Comparison of ENCODE assay signal across 8 mouse cellular contexts in genomic region chr4:155320281-155321244, GRCm38 (mm10). TPM values are rescaled to one million over a fixed set of nuclear protein-coding genes. Genes with fewer than 3 reads are reported as not detected.
A peak's percentile ranks its signal among the peaks of the same experiment; 100 is the strongest.
DNase-seq lines count a peak whose midpoint lies in the region; ATAC-seq and TF ChIP-seq lines count a peak whose summit lies in the region.

No protein-coding gene starts in this region.

- no peaks in the 10 kb centered on the region for H3K9me3 ChIP-seq in heart, postnatal 0 days (replicated peaks; ENCODE audit: control insufficient read depth, low read length)
- no peaks in the 10 kb centered on the region for H3K9me3 ChIP-seq in heart, embryonic 11.5 days (replicated peaks; ENCODE audit: control insufficient read depth, low read length)
- no peaks in the 10 kb centered on the region for H3K9me3 ChIP-seq in MEL (replicated peaks; ENCODE audit: insufficient read depth, low read length)
- no peaks in the 10 kb centered on the region for H3K9me3 ChIP-seq in midbrain, embryonic 15.5 days

- no peak overlapping the region for H3K9ac ChIP-seq in heart, postnatal 0 days (replicated peaks; ENCODE audit: low read depth, low read length)
- no peak overlapping the region for H3K9ac ChIP-seq in heart, embryonic 11.5 days (ENCODE audit: low read depth, low read length)
- no peak overlapping the region for H3K9ac ChIP-seq in MEL (ENCODE audit: control insufficient read depth, low read depth, low read length, poor library complexity, severe bottlenecking)
- no peak overlapping the region for H3K9ac ChIP-seq in midbrain, embryonic 15.5 days

- peak; percentile 58 for DNase-seq in heart, postnatal 0 days (ENCODE audit: low spot score)
- peak; percentile 69 for DNase-seq in MEL (ENCODE audit: low read depth, low spot score)
- DNase-seq in cerebellum, adult 9-11 months = peak; percentile 74
- DNase-seq in heart, postnatal 10 days = peak; percentile 28 to 58
- peak; percentile 79 for DNase-seq in left cerebral cortex, postnatal 4 days
- peak; percentile 20 to 66 for DNase-seq in thymus, postnatal 10 days (ENCODE audit: low spot score in 2 of 2)

- peaks cover 1% of the 10 kb centered on the region; the same call in 1 of the 2 replicates for H3K27me3 ChIP-seq in heart, postnatal 0 days (ENCODE audit: control insufficient read depth, insufficient read depth, low read length)
- H3K27me3 ChIP-seq in heart, embryonic 11.5 days (ENCODE audit: control insufficient read depth, insufficient read depth, low read length) = no peaks in the 10 kb centered on the region
- H3K27me3 ChIP-seq in MEL (ENCODE audit: control insufficient read depth in 1 of 2, insufficient read depth in 2 of 2, low read length in 2 of 2) = peaks cover 14 to 15% of the 10 kb centered on the region in 2 experiments
- no peaks in the 10 kb centered on the region for H3K27me3 ChIP-seq in midbrain, embryonic 15.5 days (replicated peaks)

- 52% methylated on average over 15 of the region's 15 CpGs for WGBS in heart, postnatal 0 days
- WGBS in heart, embryonic 11.5 days (ENCODE audit: insufficient replicate concordance) = 55% methylated on average over 15 of the region's 15 CpGs
- 53% methylated on average over 15 of the region's 15 CpGs for WGBS in midbrain, embryonic 15.5 days

- TF ChIP-seq CTCF in heart, postnatal 0 days (IDR thresholded peaks at IDR 0.05; ENCODE audit: low read depth) = peak; percentile 63
- TF ChIP-seq CTCF in MEL (IDR thresholded peaks at IDR 0.05 in 2 of 3, conservative IDR thresholded peaks at IDR 0.05 in 1 of 3; ENCODE audit: control insufficient read depth in 1 of 3, insufficient read depth in 1 of 3, low read depth in 2 of 3, low read length in 3 of 3, poor library complexity in 1 of 3, severe bottlenecking in 1 of 3) = peak; percentile 72 to 86 (median 82)

- ATAC-seq in heart, postnatal 0 days (ENCODE audit: insufficient read depth, low read depth) = 0 out of 2 replicates have a peak, but pooled peaks have one; percentile 27
- ATAC-seq in heart, embryonic 11.5 days (replicated peaks; ENCODE audit: insufficient number of reproducible peaks, low FRiP score, low TSS enrichment) = no peak
- peak; percentile 77 for ATAC-seq in midbrain, embryonic 15.5 days (replicated peaks)

- peak; percentile 41 for TF ChIP-seq RAD21 in MEL (IDR thresholded peaks at IDR 0.05; ENCODE audit: low read depth, low read length)

- H3K79me2 ChIP-seq in MEL (ENCODE audit: control insufficient read depth, insufficient read depth, low read length, poor library complexity) = no peaks in the 10 kb centered on the region

- no peak overlapping the region for H3K4me2 ChIP-seq in heart, postnatal 0 days (ENCODE audit: low read depth, low read length)
- H3K4me2 ChIP-seq in heart, embryonic 11.5 days = no peak overlapping the region
- H3K4me2 ChIP-seq in midbrain, embryonic 15.5 days = peak overlapping the region; percentile 3; the same call in 1 of the 2 replicates

- H3K36me3 ChIP-seq in heart, postnatal 0 days (replicated peaks; ENCODE audit: control insufficient read depth, insufficient read depth, low read length) = no peaks in the 10 kb centered on the region
- H3K36me3 ChIP-seq in heart, embryonic 11.5 days (ENCODE audit: control insufficient read depth, insufficient read depth, low read length) = no peaks in the 10 kb centered on the region
- H3K36me3 ChIP-seq in MEL (ENCODE audit: control insufficient read depth in 1 of 2, insufficient read depth in 2 of 2, low read length in 2 of 2) = peaks cover 0 to 3% of the 10 kb centered on the region in 2 experiments; a peak in 1 of 4 replicates
- no peaks in the 10 kb centered on the region for H3K36me3 ChIP-seq in midbrain, embryonic 15.5 days (replicated peaks)

- TF ChIP-seq EP300 in heart, postnatal 0 days (IDR thresholded peaks at IDR 0.05; ENCODE audit: low read depth) = no peak
- no peak for TF ChIP-seq EP300 in MEL (IDR thresholded peaks at IDR 0.05; ENCODE audit: low read depth in 1 of 2, low read length in 2 of 2)

- H3K27ac ChIP-seq in heart, postnatal 0 days (ENCODE audit: low read depth) = no peak overlapping the region
- H3K27ac ChIP-seq in heart, embryonic 11.5 days (ENCODE audit: low read depth, low read length) = no peak overlapping the region
- H3K27ac ChIP-seq in MEL (ENCODE audit: control insufficient read depth, low read depth, low read length) = no peak overlapping the region
- H3K27ac ChIP-seq in midbrain, embryonic 15.5 days = peak overlapping the region; percentile 59

- no peaks in the 10 kb centered on the region for H3K4me1 ChIP-seq in heart, postnatal 0 days (ENCODE audit: control insufficient read depth, insufficient read depth)
- no peaks in the 10 kb centered on the region for H3K4me1 ChIP-seq in heart, embryonic 11.5 days (ENCODE audit: control insufficient read depth, insufficient read depth, low read length)
- H3K4me1 ChIP-seq in MEL (ENCODE audit: control insufficient read depth in 1 of 2, insufficient read depth in 2 of 2, low read length in 2 of 2) = 0 out of 4 replicates have a peak, but pooled peaks cover 0 to 3% of the 10 kb centered on the region in 2 experiments
- H3K4me1 ChIP-seq in midbrain, embryonic 15.5 days = peaks cover 21% of the 10 kb centered on the region

- H3K4me3 ChIP-seq in heart, postnatal 0 days (ENCODE audit: low read depth, low read length) = no peak overlapping the region
- no peak overlapping the region for H3K4me3 ChIP-seq in heart, embryonic 11.5 days (ENCODE audit: low read depth, low read length)
- H3K4me3 ChIP-seq in MEL (ENCODE audit: control insufficient read depth in 1 of 2, insufficient read depth in 1 of 2, low read depth in 2 of 2, low read length in 2 of 2) = no peak overlapping the region
- H3K4me3 ChIP-seq in midbrain, embryonic 15.5 days = no peak overlapping the region

- TF ChIP-seq POLR2A in MEL (IDR thresholded peaks at IDR 0.05; ENCODE audit: control insufficient read depth in 1 of 2, insufficient read depth in 1 of 2, low read depth in 1 of 2, low read length in 2 of 2, poor library complexity in 1 of 2) = no peak

- intact Hi-C loops in heart, postnatal 10 days (cut with DNase I) = loop anchor here (5.0 kb wide), 1 partner anchor 87 kb away; the partner anchor contains the start of gene Cfap74
- intact Hi-C loops in left cerebral cortex, postnatal 4 days (cut with DNase I) = no loop called here

TF ChIP-seq in MEL, 35 proteins besides CTCF, POLR2A, EP300 and RAD21:
- TF ChIP-seq CHD2 (IDR thresholded peaks at IDR 0.05; ENCODE audit: low read length) (no peak), SMC3 (IDR thresholded peaks at IDR 0.05; ENCODE audit: low read depth, low read length) (peak; percentile 69), KAT2A (conservative IDR thresholded peaks at IDR 0.05; ENCODE audit: low read depth, low read length) (no peak), ZC3H11A (IDR thresholded peaks at IDR 0.05; ENCODE audit: low read depth, low read length) (0 out of 2 replicates have a peak, but pooled peaks have one; percentile 6)
TF ChIP-seq in MEL: peak in this region for 2.

RNA-seq across cellular contexts. Expression of gene Prkcz, which starts 40.6 kb away (rescaled TPM):
- total RNA-seq in heart, postnatal 0 days (2014; rRNA removed; ENCODE audit: low replicate concordance) = 4.6 and 4.8 TPM in 2 replicates
- polyA plus RNA-seq in heart, postnatal 0 days (2015; fragmentation: Nextera tagmentation; extraction: Ambion mirVana) = 2.7 and 3.6 TPM in 2 replicates
- 6.8 and 8.2 TPM in 2 replicates for polyA plus RNA-seq in heart, embryonic 11.5 days (2014; fragmentation: Nextera tagmentation; extraction: Ambion mirVana)
- total RNA-seq in MEL (2012; rRNA removed) = 0.12 TPM in 1 of 2 replicates, not detected in the other
- polyA plus RNA-seq in MEL (2012; ENCODE audit: insufficient read depth in 1 of 2, insufficient read length in 2 of 2, low read depth in 1 of 2, low replicate concordance in 2 of 2, missing spikeins in 1 of 2) = under 1 TPM in 1 of 2 experiments, not detected in 1; 0.92 TPM
- total RNA-seq in heart, postnatal 10 days (2021) = 1 to 10 TPM; 1.7 to 2.3 TPM
- total RNA-seq in left cerebral cortex, postnatal 4 days (2021) = 100 to 1,000 TPM; 131 to 136 TPM
- 86.9 and 95.6 TPM in 2 replicates for polyA plus RNA-seq in midbrain, embryonic 15.5 days (2015; fragmentation: Nextera tagmentation; extraction: Ambion mirVana)

Comparison
In these comparisons a context has a peak if more than half of its experiments do, and no peak if none do; other contexts are left out.
1. RNA of gene Prkcz, which starts 40.6 kb away (total RNA-seq): 131 to 136 TPM in left cerebral cortex, postnatal 4 days; 4.6 to 4.8 TPM in heart, postnatal 0 days, 1.7 to 2.3 TPM in heart, postnatal 10 days and 0.12 TPM in MEL; every median in the first group is over 10 times any median in the second.
2. Peak in every context shown above with its lines, with median percentiles within 50 percentile points of each other: DNase-seq.